Mouse (Mus musculus) mouse trophoblast stem cell (cell line): ENCODE data around the gene Ifngr2.
"Not testable (repeated sequence)": the region's sequence is repeated elsewhere in the genome, so short reads cannot be mapped to it uniquely, and the experiment has no call there.

Experiments
- in situ Hi-C, 2 experiments: fragments of 300-500 bp; cut with MseI, MboI; formaldehyde crosslinking; loops; 2 replicates in 1 of 2; 3 replicates in 1 of 2; pipeline ENCODE4 v1.15.1; 2025

Ifngr2 gene

DNA sequence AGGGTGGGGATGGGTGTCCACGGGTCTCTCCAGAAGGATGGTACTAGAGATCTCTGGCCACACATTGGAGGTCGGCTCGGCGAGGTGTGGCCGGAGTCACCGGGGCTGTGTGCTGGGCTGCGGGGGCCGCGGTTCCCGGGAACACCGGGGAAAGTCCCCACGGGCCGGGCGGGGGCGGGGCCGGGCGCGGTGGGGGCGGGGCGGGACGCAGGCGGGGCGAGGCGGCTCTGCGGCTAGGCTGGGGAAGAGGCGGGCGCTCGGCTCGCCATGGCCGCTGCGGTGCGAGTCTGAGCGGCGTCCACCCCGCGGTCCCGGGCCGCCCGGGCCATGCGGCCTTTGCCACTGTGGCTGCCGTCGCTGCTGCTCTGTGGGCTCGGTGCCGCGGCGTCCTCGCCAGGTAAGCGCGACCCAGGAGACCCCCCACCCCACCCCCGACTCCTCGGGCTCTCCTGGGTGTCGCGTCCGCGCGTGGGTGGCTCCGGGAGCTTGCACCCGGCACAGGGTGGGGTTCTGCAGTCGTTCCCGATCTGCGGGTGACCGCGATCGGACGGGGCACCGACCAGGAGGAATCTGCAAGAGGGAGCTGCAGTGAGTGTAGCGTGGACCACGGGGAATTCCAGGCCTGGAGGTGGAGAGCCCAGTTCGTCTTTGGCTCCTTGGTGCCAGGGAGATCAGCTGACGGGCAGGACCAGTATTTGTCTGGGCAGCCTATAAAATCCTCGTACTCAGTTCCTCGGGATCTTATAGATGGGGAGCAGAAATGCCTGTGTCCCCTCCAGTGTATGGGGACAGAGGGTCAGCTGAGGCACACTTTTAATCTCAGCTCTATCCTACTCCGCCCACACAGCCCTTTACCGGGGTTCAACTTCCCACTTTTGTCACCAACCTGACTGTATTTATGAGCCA, at the start of gene Ifngr2:
Gene Ifngr2, plus strand, starts transcription at position 237 of the 906 bp plus-strand sequence.
- in situ Hi-C loops = no loop called here

- in situ Hi-C loops = no loop called here
Measured at GRCm38 (mm10) chr16:91498041-91498440, 48.8 kb upstream of the Ifngr2 start.

- in situ Hi-C loops = no loop called here
Measured at GRCm38 (mm10) chr16:91504701-91505100, 42.2 kb upstream of the Ifngr2 start.

DNA sequence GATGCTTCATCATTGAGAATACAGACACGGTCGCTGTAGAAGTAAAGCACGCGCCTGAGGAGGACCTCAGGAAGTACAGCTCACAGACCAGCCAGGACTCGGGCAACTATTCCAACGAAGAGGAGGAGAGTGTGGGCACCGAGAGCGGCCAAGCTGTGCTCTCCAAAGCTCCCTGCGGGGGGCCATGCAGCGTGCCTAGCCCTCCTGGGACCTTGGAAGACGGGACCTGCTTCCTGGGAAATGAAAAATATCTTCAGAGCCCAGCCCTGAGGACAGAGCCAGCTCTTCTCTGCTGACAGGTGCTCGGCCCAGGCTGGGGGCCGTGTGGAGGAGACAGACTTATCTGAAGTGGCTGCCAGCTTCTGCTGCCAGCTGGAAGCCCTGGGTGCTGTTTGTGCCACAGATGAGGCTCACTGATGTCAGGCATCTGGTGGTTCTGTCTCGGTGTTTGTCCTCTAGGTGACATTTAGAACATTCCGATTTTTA, 41.7 kb upstream of the Ifngr2 start:
- in situ Hi-C loops = no loop called here

DNA sequence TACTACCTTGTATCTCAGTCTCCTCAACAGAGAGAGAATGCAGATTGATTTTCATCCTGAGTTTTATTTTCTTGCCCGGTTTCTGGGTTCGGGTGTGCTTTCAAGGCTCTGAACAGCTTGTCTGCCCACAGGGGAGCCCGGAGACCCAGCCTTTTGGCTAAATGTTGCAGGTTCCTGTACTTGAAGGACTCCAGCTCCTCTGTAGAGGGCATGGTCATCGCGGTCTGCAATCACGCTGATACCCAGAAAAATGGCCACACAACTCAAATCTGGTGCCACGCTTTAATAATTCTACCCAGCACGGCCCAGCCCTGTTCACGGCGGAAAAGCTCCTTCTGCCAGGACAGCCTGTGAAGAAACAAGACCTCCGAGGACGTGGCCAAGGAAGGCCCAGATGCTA, 40.5 kb upstream of the Ifngr2 start:
- in situ Hi-C loops = no loop called here

DNA sequence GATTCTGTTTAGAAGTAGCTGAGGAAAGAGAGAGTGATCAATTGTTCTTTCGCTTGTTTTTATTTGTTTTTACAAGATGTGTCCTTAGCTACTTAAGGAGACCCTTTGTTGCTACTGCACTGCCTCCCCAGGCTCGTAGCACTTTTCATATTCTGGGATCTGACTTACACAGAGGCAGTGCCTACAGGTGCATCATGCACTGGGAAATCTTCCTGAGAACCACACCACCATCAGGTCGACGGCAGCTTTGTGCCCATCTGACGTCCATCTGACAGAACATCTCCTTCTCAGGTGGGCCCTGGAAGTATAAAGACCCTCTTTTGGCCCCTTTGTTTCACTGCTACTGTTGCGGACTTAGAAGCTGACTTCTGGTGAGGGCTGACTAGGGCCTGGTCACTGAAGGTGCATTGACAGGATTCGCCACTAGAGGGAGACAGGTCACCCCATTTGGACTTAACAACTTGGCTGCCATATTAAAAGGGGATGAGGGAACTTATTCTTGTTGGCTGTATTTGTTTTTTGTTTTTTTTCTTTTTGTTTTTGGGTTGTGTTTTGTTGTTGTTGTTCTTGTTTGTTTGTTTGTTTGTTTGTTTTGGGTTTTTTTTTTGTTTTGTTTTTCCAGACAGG, 34.6 kb upstream of the Ifngr2 start:
- in situ Hi-C loops = loop anchor here in 1 of 2 experiments (5.0 kb wide), 1 partner anchor 70 kb away; no protein-coding TSS in a partner anchor

- in situ Hi-C loops = loop anchor here in 1 of 2 experiments (5.0 kb wide), 1 partner anchor 69 kb away; no protein-coding TSS in a partner anchor
Measured at GRCm38 (mm10) chr16:91513099-91513498, 33.8 kb upstream of the Ifngr2 start.

GRCm38 (mm10) chr16:91517020-91517419, 29.9 kb upstream of the Ifngr2 start:
- in situ Hi-C loops = no loop called here

GRCm38 (mm10) chr16:91522040-91522439, 24.8 kb upstream of the Ifngr2 start:
- in situ Hi-C loops = no loop called here

DNA sequence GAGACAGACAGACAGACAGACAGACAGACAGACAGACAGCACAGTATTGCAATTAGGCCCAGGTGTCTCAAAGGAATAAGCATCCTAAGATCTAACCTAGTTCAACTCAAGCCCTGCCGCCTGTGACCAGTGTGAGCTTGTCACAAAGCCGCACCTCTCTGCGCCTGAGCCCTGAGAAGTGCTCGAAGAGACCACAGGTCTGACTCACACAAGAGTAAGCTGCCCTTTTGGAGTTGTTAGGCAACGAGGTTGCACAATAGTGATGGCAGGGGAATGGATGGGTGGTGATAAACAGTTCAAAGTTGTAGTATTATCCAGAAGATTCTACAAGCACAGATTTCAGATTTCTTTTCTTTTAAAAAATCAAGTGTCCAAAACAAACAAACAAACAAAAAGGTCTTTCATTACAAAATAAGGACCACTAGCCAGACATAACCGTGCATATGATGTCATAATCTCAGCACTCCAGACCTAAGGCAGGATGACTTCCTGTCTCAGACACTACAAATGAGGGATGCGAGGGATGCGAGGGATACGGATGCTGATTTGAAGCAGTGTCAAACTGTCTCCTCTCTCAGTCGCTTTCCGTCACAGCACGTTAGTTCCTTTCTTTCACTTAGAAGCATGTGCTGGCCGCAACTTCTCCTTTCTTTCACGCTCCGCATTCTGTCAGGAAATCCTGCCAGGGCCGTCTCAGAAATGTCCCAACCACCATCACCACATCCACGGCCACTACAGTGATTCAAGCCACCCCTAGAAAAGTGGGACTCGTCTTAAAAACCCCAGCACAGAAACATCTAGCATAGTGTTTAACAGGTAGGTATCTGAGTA, 24.2 kb upstream of the Ifngr2 start:
- in situ Hi-C loops = no loop called here

GRCm38 (mm10) chr16:91524206-91524605, 22.7 kb upstream of the Ifngr2 start:
- in situ Hi-C loops = no loop called here

GRCm38 (mm10) chr16:91526274-91526673, 20.6 kb upstream of the Ifngr2 start:
- in situ Hi-C loops = no loop called here

DNA sequence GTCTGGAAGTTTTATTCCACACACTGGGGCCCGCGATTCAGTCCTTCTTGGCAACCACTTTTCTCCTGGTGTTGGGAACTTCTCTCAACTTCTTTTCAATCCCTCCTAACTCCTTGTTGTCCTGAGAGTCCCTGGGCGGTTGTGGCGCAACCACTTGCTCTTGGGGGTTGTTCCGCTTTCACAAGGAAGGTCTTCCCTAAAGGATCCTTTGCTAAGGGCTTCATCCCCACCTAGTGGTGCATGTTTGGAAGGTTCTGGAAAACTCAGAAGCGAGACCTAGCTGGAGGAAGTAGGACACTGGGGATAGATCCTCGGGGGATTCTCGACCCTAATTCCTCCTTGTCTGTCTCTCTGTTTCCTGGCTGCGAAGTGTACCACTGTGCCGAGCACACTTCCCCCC, 19.8 kb upstream of the Ifngr2 start:
- in situ Hi-C loops = no loop called here

- in situ Hi-C loops = no loop called here
Measured at GRCm38 (mm10) chr16:91527500-91527899, 19.4 kb upstream of the Ifngr2 start.

DNA sequence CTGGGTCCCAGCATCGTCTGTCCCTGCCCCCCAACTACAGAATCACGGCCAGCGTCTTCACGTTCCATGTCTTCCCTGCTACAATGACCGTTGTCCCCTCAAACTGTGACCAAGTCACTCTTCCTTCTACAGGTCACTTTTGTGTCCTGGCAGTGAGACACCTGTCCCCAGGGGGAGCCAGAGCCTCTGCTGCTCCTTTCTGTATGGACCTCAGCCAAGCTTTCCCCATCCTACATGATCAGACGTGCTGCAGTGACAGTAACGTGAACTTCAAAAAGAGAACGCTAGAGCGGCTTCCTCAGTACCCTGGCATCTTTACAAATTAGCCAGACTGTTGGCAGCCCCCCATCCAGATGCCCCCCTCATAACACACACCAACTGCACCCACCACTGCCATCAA, 18.3 kb upstream of the Ifngr2 start:
- in situ Hi-C loops = no loop called here

DNA sequence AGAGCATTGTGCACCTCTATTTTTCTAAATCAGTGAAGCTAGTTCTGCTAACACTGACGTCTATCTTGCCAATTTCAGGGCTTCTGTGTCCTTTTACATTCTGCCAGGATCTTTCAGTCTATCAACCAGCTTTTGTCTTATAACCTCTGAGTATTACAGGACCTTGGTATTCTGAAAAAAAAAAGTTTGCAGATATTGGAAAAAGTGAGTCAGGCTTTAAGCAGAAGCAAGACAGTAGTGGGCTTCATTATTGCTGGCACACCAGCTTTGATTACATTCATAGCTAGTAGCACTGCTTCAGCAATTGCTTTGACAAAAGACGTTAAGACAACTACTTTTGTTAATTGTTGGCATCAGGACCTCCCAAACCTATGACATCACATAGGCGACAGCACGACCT, 16.0 kb upstream of the Ifngr2 start:
- in situ Hi-C loops = not testable (repeated sequence)

- in situ Hi-C loops = no loop called here
Measured at GRCm38 (mm10) chr16:91531856-91532255, 15.0 kb upstream of the Ifngr2 start.

- in situ Hi-C loops = no loop called here
Measured at GRCm38 (mm10) chr16:91532429-91532828, 14.4 kb upstream of the Ifngr2 start.

- in situ Hi-C loops = no loop called here
Measured at GRCm38 (mm10) chr16:91533097-91534001, 13.5 kb upstream of the Ifngr2 start.

- in situ Hi-C loops = no loop called here
Measured at GRCm38 (mm10) chr16:91534477-91534876, 12.4 kb upstream of the Ifngr2 start.

- in situ Hi-C loops = no loop called here
Measured at GRCm38 (mm10) chr16:91534888-91535287, 12.0 kb upstream of the Ifngr2 start.
